Mouse (Mus musculus): Measurements from ENCODE around the gene Lin28a. TPM values are rescaled to one million over a fixed set of nuclear protein-coding genes. Genes with fewer than 3 reads are reported as not detected.

Lin28a gene
- polyA plus RNA-seq, 1 experiment from 2014 or later, result 29.2 TPM

DNA sequence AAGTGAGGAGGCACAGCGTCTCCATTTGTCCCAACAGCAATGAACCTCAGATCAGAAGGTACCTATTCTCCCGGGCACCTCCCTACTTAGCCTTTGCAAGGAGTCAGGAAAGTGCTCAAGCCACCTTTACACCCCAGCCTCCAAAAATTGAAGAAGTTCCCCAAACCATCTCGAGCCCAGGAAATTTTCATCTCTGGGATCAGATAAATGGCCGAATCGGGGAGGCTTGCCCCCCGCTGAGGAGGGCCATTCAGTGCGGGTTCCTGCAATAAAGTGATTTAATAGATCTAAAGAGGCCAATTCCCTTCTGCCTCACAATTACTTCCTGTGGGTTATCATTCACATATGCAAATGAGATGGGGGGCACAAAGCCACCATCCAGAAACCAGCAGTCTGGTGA lies 2.4 kb downstream of the Lin28a start:
- H3K4me1 ChIP-seq, result peaks cover 96% of the 10 kb centered on the region

DNA sequence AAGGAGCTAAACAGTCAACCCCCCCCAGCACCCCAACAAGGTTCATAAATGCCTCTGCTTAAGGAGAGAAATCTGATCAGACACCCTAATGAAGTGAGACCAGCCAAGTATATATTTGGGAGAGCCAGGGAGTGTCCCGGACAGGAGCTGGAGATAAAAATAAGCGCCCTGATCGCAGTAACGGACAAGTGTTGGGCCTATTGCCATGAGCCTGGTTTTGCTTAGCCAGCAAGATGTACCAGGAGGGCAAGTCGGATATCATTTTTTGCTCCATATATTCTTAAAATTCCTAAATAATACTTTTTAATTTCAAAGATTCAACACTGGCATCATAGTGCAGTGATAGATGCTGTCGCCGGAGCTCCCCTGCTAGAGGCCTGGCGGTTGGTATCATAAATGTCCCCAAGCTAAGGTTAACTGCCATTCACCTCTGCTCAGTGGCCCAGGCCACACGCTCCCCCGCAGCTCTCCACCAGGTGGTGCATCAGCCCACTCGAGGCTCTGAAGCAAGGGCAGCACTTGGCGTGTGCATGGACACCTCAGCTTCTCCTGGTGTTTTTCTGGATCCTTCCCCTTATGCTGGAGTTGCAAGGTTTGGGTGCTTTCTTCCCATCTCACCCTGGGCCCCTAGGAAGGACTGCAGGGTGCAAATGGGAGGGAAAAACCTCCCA lies 5.6 kb downstream of the Lin28a start:
- no peaks in the 10 kb centered on the region for H3K9me3 ChIP-seq (replicated peaks)
- H3K4me3 ChIP-seq, result peak overlapping the region; percentile 47
- H3K27me3 ChIP-seq (ENCODE audit: low read depth, poor library complexity, severe bottlenecking), result no peaks in the 10 kb centered on the region
- 43% methylated on average over 12 of the region's 12 CpGs for WGBS
- H3K36me3 ChIP-seq, result peaks cover 50% of the 10 kb centered on the region
- H3K4me1 ChIP-seq, result peaks cover 87% of the 10 kb centered on the region
- peak; percentile 58 for DNase-seq (ENCODE audit: low spot score)
- peak overlapping the region; percentile 87 for H3K27ac ChIP-seq (replicated peaks)

More for the DNA sequence above, 2.4 kb downstream of the Lin28a start:
- Histone ChIP-seq H3K27me3 (ENCODE audit: low read depth, poor library complexity, severe bottlenecking) (no peaks in the 10 kb centered on the region), H3K27ac (replicated peaks) (peak overlapping the region; percentile 92), H3K9me3 (replicated peaks) (no peaks in the 10 kb centered on the region), H3K4me3 (peak overlapping the region; percentile 83), H3K36me3 (peaks cover 28% of the 10 kb centered on the region; the same call in 1 of the 2 replicates)
- under 1% methylated on average over 7 of the region's 7 CpGs for WGBS
- no peak for DNase-seq (ENCODE audit: low spot score)

DNA sequence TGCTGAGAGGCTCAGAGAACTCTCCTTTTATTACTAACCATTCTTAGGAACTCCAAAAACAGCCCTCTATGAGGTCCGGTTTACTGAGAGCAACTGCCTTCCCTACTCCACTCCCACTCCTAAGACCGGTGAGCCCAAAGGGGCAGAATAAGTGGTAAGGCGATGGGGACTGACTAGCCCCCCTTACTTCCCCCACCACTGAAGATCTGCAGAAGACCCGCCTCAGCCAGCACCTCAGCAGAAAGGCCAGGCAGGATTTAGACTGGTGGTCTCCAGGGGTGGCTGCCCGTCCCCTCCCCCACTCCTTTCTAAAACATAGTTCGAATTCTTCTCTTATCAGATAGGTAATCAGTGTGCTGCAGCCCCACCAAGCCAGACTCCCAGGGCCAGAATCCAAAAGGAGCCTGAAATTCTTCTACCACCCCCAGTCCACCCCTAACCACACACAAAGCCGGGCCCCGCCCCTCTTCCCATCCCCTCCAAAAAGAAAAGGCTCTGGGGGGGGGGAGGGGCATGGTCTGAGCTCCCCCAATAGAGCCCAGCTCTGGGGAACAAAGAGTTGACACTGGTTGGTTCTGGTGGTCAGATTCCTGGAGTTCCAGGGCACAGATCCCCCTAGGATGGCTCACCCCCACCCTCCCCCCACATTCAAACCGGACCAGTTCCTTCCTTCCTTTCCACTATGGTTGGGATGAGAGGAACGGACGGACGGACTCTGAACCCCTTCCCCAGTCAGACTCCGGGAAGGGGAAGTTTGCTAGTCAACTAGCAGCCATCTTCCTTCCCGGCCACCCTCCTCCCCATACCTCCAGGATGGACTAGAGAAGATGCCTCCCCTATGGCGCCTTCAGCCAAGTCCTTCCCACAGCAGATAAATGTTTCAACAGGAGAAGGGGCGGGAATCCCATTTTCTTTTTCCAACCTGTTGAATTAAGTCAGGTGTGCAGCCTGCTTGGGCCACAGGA lies 6.9 kb downstream of the Lin28a start:
- no peaks in the 10 kb centered on the region for H3K9me3 ChIP-seq (replicated peaks)
- peak overlapping the region; percentile 47 for H3K4me3 ChIP-seq
- H3K27me3 ChIP-seq (ENCODE audit: low read depth, poor library complexity, severe bottlenecking), result no peaks in the 10 kb centered on the region
- 2% methylated on average over 16 of the region's 16 CpGs for WGBS
- H3K4me1 ChIP-seq, result peaks cover 79% of the 10 kb centered on the region
- peak overlapping the region; percentile 87 for H3K27ac ChIP-seq (replicated peaks)
- peak; percentile 82 for DNase-seq (ENCODE audit: low spot score)
- peaks cover 62% of the 10 kb centered on the region for H3K36me3 ChIP-seq

DNA sequence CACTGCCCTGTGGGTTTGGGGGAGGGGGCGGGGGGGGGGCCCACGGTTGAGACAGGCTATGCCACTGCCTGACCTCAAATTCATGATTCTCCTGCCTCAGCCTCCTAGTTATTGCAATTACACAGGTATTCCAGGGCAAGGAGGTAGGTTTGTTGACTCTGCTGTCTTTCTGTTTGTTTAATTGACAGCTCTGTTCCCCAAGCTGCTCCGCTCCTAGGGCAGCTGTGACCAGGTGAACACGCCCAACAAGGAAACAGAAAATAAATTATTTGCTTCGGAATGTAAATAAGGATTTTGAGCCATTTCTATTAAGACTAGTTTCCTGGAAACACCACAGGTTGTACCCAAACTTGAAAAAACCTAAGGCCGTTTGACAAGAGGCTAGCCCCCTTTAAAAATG lies 8.9 kb downstream of the Lin28a start:
- Histone ChIP-seq H3K36me3 (peaks cover 64% of the 10 kb centered on the region), H3K27me3 (ENCODE audit: low read depth, poor library complexity, severe bottlenecking) (no peaks in the 10 kb centered on the region)
- no peak for DNase-seq (ENCODE audit: low spot score)

DNA sequence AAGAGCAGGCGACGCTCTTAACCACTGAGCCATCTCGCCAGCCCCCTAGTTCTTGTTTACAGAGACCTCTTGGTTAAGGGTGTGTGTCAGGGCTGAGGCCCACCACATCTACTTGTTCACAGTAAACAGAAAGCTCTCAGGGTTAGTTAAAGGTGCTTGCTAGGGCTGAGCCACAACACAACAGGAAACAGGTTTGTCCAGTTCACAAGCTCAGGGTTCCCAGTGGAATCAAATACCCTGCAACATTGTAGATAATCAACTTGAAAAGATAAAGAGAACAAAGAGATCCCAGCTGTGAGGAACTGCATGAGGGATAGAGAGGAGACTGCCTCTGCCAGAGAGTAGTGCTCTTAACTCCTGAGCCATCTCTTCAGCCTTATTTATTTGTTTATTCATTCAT lies 11.8 kb downstream of the Lin28a start:
- WGBS, result 87% methylated on average over 3 of the region's 3 CpGs

More for the DNA sequence above, 8.9 kb downstream of the Lin28a start:
- no peak overlapping the region for H3K4me3 ChIP-seq
- H3K27ac ChIP-seq (replicated peaks), result no peak overlapping the region
- WGBS, result 71% methylated on average over 6 of the region's 6 CpGs
- H3K9me3 ChIP-seq (replicated peaks), result no peaks in the 10 kb centered on the region
- peaks cover 73% of the 10 kb centered on the region for H3K4me1 ChIP-seq

DNA sequence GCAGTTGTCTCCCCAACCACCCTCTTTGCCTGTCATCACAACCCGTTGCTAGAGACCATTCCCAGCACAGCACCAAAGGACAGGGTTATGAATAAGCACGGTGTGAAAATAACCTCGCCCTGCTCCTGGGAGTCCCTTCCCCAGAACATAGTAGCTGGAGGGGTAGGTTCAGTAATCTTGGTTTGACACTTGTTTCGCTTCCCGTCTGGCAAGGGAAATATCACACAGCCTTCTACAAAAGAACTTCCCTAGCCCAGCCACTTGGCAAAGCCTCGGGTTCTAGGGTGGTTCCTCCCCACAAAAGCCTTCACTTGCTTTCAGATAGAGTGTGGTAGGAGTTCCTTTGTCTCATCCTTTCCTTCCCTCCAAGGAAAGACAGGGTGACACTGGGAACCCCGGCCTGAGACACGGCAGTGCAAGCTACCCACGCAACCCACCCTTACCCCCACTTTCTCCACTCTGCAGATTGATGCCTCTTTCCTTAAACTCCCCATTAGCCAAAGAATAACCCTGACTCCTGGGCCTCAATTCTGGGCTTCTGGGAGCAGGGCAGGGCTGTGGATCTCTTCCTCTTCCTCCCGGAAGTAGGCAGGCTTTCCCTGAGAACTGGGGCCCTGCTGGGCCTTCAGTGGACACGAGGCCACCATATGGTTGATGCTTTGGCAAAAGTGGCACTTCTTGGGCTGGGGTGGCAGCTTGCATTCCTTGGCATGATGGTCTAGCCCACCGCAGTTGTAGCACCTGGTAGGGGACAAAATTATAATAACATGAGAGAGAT lies 12.9 kb downstream of the Lin28a start:
- no peaks in the 10 kb centered on the region for H3K27me3 ChIP-seq (ENCODE audit: low read depth, poor library complexity, severe bottlenecking)
- H3K27ac ChIP-seq (replicated peaks), result peak overlapping the region; percentile 33
- DNase-seq (ENCODE audit: low spot score), result no peak
- WGBS, result 78% methylated on average over 12 of the region's 12 CpGs
- H3K4me1 ChIP-seq, result peaks cover 74% of the 10 kb centered on the region
- no peaks in the 10 kb centered on the region for H3K9me3 ChIP-seq (replicated peaks)
- peaks cover 65% of the 10 kb centered on the region for H3K36me3 ChIP-seq
- no peak overlapping the region for H3K4me3 ChIP-seq

More for the DNA sequence above, 11.8 kb downstream of the Lin28a start:
- H3K36me3 ChIP-seq, result peaks cover 65% of the 10 kb centered on the region
- no peaks in the 10 kb centered on the region for H3K9me3 ChIP-seq (replicated peaks)
- H3K4me1 ChIP-seq, result peaks cover 74% of the 10 kb centered on the region
- no peaks in the 10 kb centered on the region for H3K27me3 ChIP-seq (ENCODE audit: low read depth, poor library complexity, severe bottlenecking)
- H3K27ac ChIP-seq (replicated peaks), result no peak overlapping the region
- DNase-seq (ENCODE audit: low spot score), result no peak
- no peak overlapping the region for H3K4me3 ChIP-seq

DNA sequence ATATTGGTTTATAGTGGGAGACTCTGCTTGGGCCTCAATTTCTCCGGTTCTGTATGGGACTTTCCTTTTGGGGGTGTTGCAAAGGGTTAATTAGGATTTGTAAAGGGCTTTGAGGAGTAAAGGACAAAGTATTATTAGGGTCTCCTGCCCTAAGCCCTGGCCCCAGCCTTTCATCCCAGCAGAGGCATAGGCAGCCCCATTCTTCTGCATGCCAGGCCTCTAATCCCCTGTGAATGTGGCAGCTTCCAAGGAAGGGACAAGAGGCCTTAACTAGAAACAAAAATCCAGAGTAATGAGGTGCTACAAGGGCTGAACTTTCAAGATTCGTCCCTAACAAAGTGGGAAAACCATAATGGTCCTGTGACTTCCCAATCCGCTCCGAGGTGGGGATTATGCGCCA lies 15.7 kb downstream of the Lin28a start:
- peak overlapping the region; percentile 78 for H3K27ac ChIP-seq (replicated peaks)
- H3K9me3 ChIP-seq (replicated peaks), result no peaks in the 10 kb centered on the region
- WGBS, result 17% methylated on average over 5 of the region's 5 CpGs
- H3K4me3 ChIP-seq, result peak overlapping the region; percentile 36
- DNase-seq (ENCODE audit: low spot score), result peak; percentile 77
- peaks cover 72% of the 10 kb centered on the region for H3K4me1 ChIP-seq
- H3K27me3 ChIP-seq (ENCODE audit: low read depth, poor library complexity, severe bottlenecking), result no peaks in the 10 kb centered on the region
- peaks cover 43% of the 10 kb centered on the region for H3K36me3 ChIP-seq

DNA sequence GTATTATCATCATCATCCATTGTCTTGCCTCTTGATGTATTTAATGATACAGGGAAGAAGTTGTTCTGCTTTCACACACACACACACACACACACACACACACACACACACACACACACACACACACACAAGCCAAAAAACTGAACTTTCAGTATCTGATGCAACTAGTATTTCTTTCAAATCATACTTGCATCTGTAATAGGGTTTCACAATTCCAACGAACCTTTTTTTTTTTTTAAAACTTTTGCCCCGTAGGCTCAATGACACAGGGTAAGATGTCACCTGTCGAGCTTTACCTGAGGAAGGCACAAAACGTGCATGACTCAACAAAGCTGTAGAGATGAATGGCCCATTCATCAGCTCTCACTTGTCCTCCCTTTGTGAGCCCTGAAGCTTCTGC lies 16.4 kb downstream of the Lin28a start:
- Histone ChIP-seq H3K4me1 (peaks cover 68% of the 10 kb centered on the region), H3K36me3 (peaks cover 39% of the 10 kb centered on the region), H3K27ac (replicated peaks) (peak overlapping the region; percentile 78), H3K4me3 (no peak overlapping the region), H3K9me3 (replicated peaks) (no peaks in the 10 kb centered on the region), H3K27me3 (ENCODE audit: low read depth, poor library complexity, severe bottlenecking) (no peaks in the 10 kb centered on the region)
- WGBS, result 30% methylated on average over 4 of the region's 4 CpGs
- no peak for DNase-seq (ENCODE audit: low spot score)

DNA sequence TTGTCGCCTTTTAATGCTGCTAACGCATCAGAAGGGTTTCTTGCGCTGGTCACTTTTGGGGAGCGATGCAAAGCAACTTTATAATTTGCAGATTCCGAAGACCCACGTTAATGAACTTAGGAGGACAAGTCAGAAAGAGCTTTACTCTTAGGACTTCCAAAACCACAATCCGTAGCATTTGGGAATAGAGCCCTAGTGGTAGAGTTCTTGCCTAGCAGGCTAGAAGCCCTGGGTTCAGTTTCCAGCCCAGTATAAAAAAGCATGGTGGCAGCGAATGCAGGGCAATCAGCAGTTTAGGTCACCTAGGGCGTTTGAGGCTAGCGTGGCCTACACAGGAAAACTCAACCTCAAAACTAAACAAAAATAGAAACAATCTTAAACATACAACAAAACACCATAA lies 16.9 kb downstream of the Lin28a start:
- no peaks in the 10 kb centered on the region for H3K9me3 ChIP-seq (replicated peaks)
- no peaks in the 10 kb centered on the region for H3K27me3 ChIP-seq (ENCODE audit: low read depth, poor library complexity, severe bottlenecking)
- peak; percentile 19 for DNase-seq (ENCODE audit: low spot score)
- WGBS, result 39% methylated on average over 10 of the region's 10 CpGs
- H3K36me3 ChIP-seq, result peaks cover 36% of the 10 kb centered on the region
- no peak overlapping the region for H3K4me3 ChIP-seq
- peaks cover 68% of the 10 kb centered on the region for H3K4me1 ChIP-seq
- H3K27ac ChIP-seq (replicated peaks), result no peak overlapping the region

DNA sequence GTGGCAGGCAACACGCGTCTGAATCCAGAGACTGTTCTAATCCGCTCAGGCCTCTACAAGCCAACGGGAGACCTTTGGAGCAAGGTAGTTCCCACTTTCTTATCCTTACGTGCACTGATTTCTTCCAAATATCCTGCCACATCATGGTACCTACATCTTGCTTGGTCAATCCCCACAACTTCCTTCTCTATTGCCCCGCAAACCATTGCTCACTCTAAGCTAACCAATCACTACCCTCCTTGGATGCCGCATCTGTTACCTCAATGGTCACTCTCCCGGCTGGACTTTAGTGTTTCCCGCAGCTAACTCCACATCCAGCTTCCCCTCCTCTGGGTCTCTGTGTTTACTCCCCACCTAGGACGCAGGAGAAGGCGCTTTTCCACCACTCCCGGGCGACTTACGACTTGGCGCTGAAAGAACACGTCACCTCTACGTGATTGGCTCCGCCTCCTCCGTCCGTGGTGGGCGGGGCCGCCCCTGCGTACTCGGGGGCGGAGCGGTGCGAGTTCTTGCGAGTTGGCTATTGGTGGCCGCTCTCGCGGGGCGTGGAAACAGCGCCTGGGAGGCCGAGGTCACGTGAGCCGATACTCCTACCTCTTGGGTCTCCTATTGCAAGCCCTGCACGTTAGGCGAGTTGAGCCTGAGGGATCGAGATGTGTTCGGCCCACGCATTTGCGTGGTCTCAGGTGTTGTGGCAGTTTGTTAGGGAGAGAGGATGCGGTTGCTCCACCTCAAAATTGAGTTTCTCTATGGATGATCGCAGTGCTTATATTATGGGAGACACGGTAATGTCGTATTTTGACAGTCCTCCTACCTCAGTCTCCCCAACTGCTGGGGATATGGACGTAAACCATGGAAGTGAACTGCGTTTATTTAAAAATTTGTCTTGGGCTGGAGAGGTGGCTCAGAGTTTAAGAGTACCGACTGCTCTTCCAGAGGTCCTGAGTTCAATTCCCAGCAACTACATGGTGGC lies 17.9 kb downstream of the Lin28a start, which contains the start of gene Dhdds:
Gene Dhdds, minus strand, starts transcription at position 453 of the 973 bp plus-strand sequence.
- Histone ChIP-seq H3K9me3 (replicated peaks) (no peaks in the 10 kb centered on the region), H3K27me3 (ENCODE audit: low read depth, poor library complexity, severe bottlenecking) (no peaks in the 10 kb centered on the region), H3K27ac (replicated peaks) (peak within 1 kb of the TSS; percentile 83), H3K36me3 (peaks cover 36% of the 10 kb centered on the region), H3K4me3 (peak within 1 kb of the TSS; percentile 80), H3K4me1 (peaks cover 61% of the 10 kb centered on the region)
- peak; percentile 99 for DNase-seq (ENCODE audit: low spot score)
- WGBS, result 2% methylated on average over 49 of the region's 49 CpGs

DNA sequence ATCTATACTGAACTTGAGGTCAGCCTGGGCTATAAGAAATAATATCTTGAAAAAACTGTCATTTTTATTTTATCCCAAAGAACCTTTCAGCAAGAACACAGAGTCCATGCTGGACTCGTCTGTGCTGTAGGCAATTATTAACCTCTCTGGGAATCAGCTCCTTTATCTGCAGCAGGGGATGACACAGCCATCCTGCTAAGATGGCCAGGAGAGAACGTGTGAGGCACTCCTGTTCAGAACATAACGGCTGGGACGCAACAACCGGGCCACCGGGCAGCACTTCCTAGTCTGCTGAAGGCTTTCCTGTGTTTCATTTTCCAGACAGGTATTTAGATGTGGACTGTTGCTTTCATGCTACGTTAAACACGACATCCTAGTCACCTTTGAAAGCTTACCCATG lies 23.9 kb downstream of the Lin28a start:
- no peak for DNase-seq (ENCODE audit: low spot score)
- H3K36me3 ChIP-seq, result peaks cover 74% of the 10 kb centered on the region
- WGBS, result 95% methylated on average over 8 of the region's 8 CpGs

More for the DNA sequence above, 23.9 kb downstream of the Lin28a start:
- Histone ChIP-seq H3K4me1 (peaks cover 5% of the 10 kb centered on the region), H3K27ac (replicated peaks) (no peak overlapping the region), H3K27me3 (ENCODE audit: low read depth, poor library complexity, severe bottlenecking) (no peaks in the 10 kb centered on the region), H3K4me3 (no peak overlapping the region), H3K9me3 (replicated peaks) (no peaks in the 10 kb centered on the region)
